Mouse (Mus musculus) small intestine, adult 2 months (tissue): ENCODE results near the gene Zscan20.

Source experiments
- CTCF ChIP-seq: fragments of 200-500 bp; IDR thresholded peaks from 2 replicates; pipeline ENCODE4 v1.5.1; 2012; ENCODE audit warnings: low read depth, mild to moderate bottlenecking, control low read depth, inconsistent platforms, low read length, moderate library complexity, mixed read lengths; ENCODE audit not compliant: insufficient replicate concordance, insufficient read length; ENCODE audit errors: extremely low read depth
- POLR2A ChIP-seq: fragments of 200-500 bp; IDR thresholded peaks from 2 replicates; pipeline ENCODE4 v1.6.1; 2012; ENCODE audit warnings: low read depth, mild to moderate bottlenecking, control low read depth, inconsistent platforms, low read length, moderate library complexity

DNA sequence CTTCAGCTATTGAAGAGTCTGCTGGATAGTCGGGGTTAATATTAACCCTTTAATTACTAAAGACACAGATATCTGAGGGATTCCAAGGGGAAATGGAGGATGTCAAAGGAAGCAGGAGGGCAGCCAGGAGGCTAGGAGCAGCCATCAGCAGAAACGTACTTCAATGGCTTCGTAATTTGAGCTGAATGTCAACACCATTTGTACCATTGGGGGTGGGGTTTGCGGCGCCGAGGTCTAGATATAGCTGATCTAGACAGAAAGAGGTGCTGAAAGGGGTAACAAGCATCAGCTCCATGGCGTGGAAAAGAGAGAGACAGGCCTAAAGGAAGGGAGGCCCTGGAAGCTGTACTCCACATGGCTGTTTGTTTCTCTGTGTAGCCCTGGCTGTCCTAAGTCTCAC lies 36.9 kb upstream of the Zscan20 start:
- TF ChIP-seq POLR2A (no peak), CTCF (no peak)
